Mouse (Mus musculus) embryonic facial prominence, embryonic 14.5 days (tissue): ENCODE measurements at regions not wholly inside any gene's neighbourhood (a gene's known extent, or its start where the extent isn't known, plus 50 kb on each side); places are given as distances from the start of the nearest gene placed in this dataset.

ENCODE experiments used
- ATAC-seq: fragments of 200-750 bp; cut with Nextera tagmentation; 2 replicates; pipeline ENCODE4 v1.8.0; 2017; ENCODE audit warnings: low read depth, moderate number of reproducible peaks, moderate TSS enrichment
- DNase-seq: peaks from one replicate; pipeline ENCODE4 v3.0.0-alpha.2; 2015; ENCODE audit warnings: low spot score
- H3K27ac ChIP-seq: fragments of 300-500 bp; sonication (generic); replicated peaks from 2 replicates; pipeline ENCODE4 v1.5.1; 2014; ENCODE audit warnings: low read depth, mild to moderate bottlenecking, low read length, moderate library complexity
- H3K27me3 ChIP-seq: fragments of 300-500 bp; sonication (generic); replicated peaks from 2 replicates; pipeline ENCODE4 v1.6.1; 2014; ENCODE audit warnings: low read length; ENCODE audit not compliant: control insufficient read depth, insufficient read depth
- H3K36me3 ChIP-seq: fragments of 300-500 bp; sonication (generic); 2 replicates; pipeline ENCODE4 v1.6.1; 2014; ENCODE audit warnings: low read length, mixed read lengths; ENCODE audit not compliant: control insufficient read depth, insufficient read depth
- H3K4me1 ChIP-seq: fragments of 300-500 bp; sonication (generic); 2 replicates; pipeline ENCODE4 v1.6.1; 2014; ENCODE audit warnings: antibody characterized with exemption, low read length; ENCODE audit not compliant: control insufficient read depth, insufficient read depth
- H3K4me2 ChIP-seq: fragments of 300-500 bp; sonication (generic); 2 replicates; pipeline ENCODE4 v1.6.1; 2014; ENCODE audit warnings: low read depth, mild to moderate bottlenecking, low read length, moderate library complexity, mixed read lengths
- H3K4me3 ChIP-seq: fragments of 300-500 bp; sonication (generic); 2 replicates; pipeline ENCODE4 v1.5.1; 2014; ENCODE audit warnings: low read depth, mild to moderate bottlenecking, low read length
- H3K9ac ChIP-seq: fragments of 300-500 bp; sonication (generic); 2 replicates; pipeline ENCODE4 v1.6.1; 2014; ENCODE audit warnings: low read depth, mild to moderate bottlenecking, low read length, moderate library complexity, mixed read lengths
- H3K9me3 ChIP-seq: fragments of 300-500 bp; sonication (generic); 2 replicates; pipeline ENCODE4 v1.6.1; 2016; ENCODE audit warnings: low read length; ENCODE audit not compliant: control insufficient read depth
- WGBS: fragments of 180-500 bp; shearing (Covaris S2); extraction: QIAGEN DNeasy Blood & Tissue Kit; methylation state at CpG from one replicate; pipeline ENCODE4 v1.1.7; 2014; 5-methylcytosine and 5-hydroxymethylcytosine counted together

DNA sequence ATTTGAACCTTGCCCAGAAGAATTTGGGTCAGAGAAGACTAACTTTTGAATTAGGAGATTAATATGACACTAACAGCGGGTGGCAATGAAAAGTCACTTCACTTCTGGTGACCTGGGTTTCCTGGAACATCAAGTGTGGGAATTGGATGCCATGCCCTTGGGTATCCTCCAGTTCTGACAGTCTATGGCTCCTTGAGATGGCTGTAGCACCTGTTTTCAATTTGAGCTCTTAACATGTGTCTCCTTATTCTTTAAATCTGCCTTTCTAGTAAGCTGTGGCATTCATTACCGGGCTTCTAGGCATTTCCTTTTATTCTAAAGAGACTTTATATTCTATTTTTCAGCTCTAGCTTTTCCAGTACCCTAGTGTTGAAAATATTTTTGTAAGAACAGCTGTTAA lies 164.9 kb upstream of the Gypa start:
- DNase-seq (no peak), ATAC-seq (no peak)
- Histone ChIP-seq H3K4me3 (no peak overlapping the region), H3K36me3 (no peaks in the 10 kb centered on the region), H3K4me1 (no peaks in the 10 kb centered on the region; the same call in 1 of the 2 replicates), H3K4me2 (no peak overlapping the region), H3K9ac (no peak overlapping the region), H3K27ac (no peak overlapping the region), H3K27me3 (no peaks in the 10 kb centered on the region), H3K9me3 (no peaks in the 10 kb centered on the region)
- 33% methylated on average over 2 of the region's 2 CpGs for WGBS

DNA sequence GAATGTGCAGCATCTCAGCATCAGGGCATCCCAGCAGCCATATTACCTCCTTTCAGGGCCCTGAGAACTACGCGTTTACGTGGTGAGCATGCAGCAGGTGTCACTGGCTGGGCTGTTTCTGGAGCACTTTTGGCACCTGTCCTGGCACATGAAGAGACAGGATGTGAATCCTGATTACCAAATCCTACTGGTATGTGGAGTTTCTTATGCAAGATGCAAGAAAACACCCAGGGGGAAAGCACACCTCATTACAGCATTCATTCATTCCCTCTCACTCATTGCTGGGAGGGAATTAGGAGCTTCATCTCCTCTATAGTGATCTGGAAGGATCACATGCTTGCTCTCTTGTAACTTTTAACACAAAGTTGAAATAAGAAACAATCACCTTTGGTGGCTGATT lies 167.7 kb upstream of the Gypa start:
- WGBS: 87% methylated on average over 3 of the region's 3 CpGs
- Histone ChIP-seq H3K36me3 (no peaks in the 10 kb centered on the region), H3K27me3 (0 out of 2 replicates have a peak, but pooled peaks cover 4% of the 10 kb centered on the region), H3K4me1 (no peaks in the 10 kb centered on the region; the same call in 1 of the 2 replicates), H3K9me3 (no peaks in the 10 kb centered on the region), H3K4me2 (no peak overlapping the region), H3K4me3 (no peak overlapping the region), H3K27ac (no peak overlapping the region), H3K9ac (no peak overlapping the region)
- ATAC-seq (no peak), DNase-seq (no peak)

DNA sequence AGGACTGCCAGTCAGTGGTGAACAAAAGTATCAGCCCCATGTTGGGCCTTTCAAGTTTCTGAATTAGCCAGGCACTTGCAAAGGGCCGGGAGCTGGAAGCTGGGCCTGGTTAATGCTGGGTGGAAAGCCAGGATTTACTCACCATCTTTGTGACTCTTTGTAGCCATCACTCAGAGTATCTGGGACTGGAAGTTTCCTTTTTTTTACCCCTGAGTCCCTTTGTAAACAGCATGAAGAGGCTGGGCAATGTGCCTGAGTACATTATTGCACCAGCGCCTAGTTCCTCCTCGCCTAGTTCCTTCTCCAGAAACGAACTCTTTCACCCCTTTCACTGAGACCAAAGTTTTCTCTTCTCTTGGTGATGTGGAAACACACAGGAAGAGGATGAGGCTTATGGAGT lies 168.4 kb upstream of the Gypa start:
- H3K4me1 ChIP-seq: no peaks in the 10 kb centered on the region; the same call in 1 of the 2 replicates
- H3K4me3 ChIP-seq: no peak overlapping the region
- 0 out of 2 replicates have a peak, but pooled peaks cover 4% of the 10 kb centered on the region for H3K27me3 ChIP-seq
- 70% methylated on average over 4 of the region's 4 CpGs for WGBS
- DNase-seq (no peak), ATAC-seq (no peak)
- H3K9me3 ChIP-seq: no peaks in the 10 kb centered on the region
- no peaks in the 10 kb centered on the region for H3K36me3 ChIP-seq
- H3K9ac ChIP-seq: no peak overlapping the region
- no peak overlapping the region for H3K4me2 ChIP-seq
- H3K27ac ChIP-seq: no peak overlapping the region

DNA sequence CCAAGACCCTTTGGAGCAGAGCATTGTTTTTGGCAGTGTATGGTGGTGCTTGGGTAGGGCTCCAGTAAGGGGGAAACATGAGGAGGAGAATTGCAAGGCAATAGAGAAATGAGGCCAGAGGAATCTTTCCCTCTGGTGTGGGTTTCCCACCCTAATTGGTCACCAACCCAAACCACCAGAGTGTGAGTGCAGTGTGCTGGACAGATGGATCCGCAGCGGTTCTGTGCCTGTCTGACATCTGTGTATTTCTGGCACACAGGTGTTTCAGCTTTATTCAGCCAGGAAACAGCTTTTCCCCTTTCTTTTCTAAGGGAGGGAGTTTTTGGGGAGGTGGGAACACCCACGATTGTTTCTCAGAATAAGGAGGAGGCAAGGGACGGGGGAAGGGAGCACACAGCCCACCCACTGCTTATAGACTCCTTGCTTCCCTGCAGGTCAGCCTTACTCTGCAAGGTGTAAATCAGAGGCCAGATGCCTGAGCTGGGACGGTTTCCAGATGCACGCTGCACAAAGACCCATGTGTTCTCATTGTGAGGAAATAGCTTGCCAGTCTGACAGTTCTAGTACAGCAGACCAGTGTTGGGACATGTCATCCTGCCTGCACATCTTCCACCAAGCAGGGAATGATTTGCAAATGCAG lies 175.2 kb upstream of the Gypa start:
- H3K27ac ChIP-seq: no peak overlapping the region
- peak; percentile 80 for ATAC-seq

DNA sequence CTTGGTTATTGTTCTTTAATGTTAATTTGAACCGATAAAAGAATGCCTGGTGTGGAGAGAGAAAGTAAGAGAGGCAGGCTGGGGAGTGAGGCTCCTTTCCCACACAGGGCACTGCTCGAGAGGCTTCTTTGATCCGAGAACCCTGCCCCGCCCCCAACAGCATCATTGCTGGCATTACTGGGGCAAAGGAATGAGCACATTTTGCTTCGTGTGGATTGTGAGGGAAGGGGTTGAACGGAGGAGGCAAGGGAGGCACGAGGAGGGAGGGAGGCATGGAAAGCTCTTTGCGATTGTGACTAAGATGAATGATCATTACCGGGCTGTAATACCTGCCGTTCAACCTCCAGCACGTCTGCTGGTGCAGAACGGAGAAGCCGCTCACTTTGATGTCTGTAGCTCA lies 178.2 kb upstream of the Gypa start:
- ATAC-seq: peak; percentile 59
- Histone ChIP-seq H3K9me3 (no peaks in the 10 kb centered on the region), H3K4me1 (peaks cover 22% of the 10 kb centered on the region), H3K9ac (peak overlapping the region; percentile 25; the same call in 1 of the 2 replicates), H3K4me2 (peak overlapping the region; percentile 52), H3K27ac (no peak overlapping the region; the same call in 1 of the 2 replicates), H3K36me3 (no peaks in the 10 kb centered on the region), H3K4me3 (peak overlapping the region; percentile 21), H3K27me3 (peaks cover 4% of the 10 kb centered on the region; the same call in 1 of the 2 replicates)
- WGBS: 1% methylated on average over 13 of the region's 13 CpGs
- peak; percentile 56 for DNase-seq

More for the DNA sequence above, 175.2 kb upstream of the Gypa start:
- 16% methylated on average over 6 of the region's 6 CpGs for WGBS
- Histone ChIP-seq H3K4me3 (no peak overlapping the region), H3K36me3 (no peaks in the 10 kb centered on the region), H3K4me2 (no peak overlapping the region), H3K9ac (no peak overlapping the region), H3K27me3 (0 out of 2 replicates have a peak, but pooled peaks cover 8% of the 10 kb centered on the region), H3K4me1 (peaks cover 22% of the 10 kb centered on the region), H3K9me3 (no peaks in the 10 kb centered on the region)
- DNase-seq: peak; percentile 46

DNA sequence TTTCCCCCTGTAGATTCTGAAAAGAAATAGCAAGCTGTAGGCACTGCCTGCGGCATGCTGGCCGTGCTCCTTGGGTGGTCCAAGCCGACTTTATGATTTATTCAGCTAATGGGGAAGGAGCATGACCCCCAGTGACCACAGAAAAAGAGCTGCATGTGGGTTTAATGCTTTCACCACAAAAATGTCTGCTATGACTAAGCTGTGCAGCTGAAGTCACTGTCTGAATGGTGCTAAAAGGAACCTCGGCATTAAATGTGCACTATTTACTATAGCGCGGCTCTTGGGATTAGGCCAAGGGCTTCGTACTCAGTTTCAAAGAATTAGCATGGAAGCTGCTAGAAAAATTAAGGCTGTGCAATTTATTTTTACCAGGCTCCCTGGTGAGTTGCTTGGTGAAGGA lies 178.8 kb upstream of the Gypa start:
- Histone ChIP-seq H3K36me3 (no peaks in the 10 kb centered on the region), H3K4me2 (peak overlapping the region; percentile 52), H3K27ac (no peak overlapping the region; the same call in 1 of the 2 replicates), H3K4me3 (peak overlapping the region; percentile 21), H3K9ac (peak overlapping the region; percentile 25; the same call in 1 of the 2 replicates), H3K9me3 (no peaks in the 10 kb centered on the region), H3K4me1 (peaks cover 22% of the 10 kb centered on the region), H3K27me3 (peaks cover 4% of the 10 kb centered on the region; the same call in 1 of the 2 replicates)
- 5% methylated on average over 7 of the region's 7 CpGs for WGBS
- peak; percentile 84 for ATAC-seq
- peak; percentile 89 for DNase-seq

DNA sequence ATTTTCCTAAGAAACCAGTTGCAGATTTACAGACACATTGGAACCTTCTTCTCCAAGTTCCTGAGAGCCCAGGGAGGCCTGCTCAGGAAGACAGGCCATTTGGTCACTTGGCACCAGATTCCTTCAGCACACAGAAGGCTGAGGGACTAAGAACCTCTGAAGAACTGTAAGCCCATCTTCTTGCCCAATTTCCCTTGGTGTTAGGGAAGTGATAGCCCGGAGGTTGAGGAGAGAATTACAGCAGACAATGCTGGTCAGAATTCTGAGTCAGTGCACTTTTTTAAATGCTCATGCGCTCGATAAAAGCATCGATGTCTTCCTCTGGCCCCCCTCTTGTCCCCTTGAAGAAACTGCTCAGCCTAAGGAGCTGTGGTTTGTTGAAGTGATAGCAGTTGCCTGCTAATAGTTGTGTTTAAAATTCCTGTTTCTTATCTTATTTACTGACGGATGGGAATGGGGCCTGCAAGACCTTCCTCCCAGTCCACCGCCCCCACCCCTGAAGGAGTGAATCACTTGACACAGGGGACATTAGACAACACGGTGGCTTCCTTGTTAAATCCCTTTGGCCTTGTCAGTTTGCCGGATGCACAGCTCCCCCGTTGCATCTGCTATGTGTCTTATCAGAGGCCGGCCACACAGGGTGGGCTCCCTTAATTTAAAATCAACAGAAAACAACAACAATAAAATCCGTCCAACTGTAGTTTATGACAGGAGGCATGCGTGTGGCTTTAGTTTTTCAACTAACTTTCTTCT lies 179.5 kb upstream of the Gypa start:
- H3K4me3 ChIP-seq: no peak overlapping the region
- H3K9ac ChIP-seq: no peak overlapping the region
- H3K9me3 ChIP-seq: no peaks in the 10 kb centered on the region
- H3K4me1 ChIP-seq: peaks cover 22% of the 10 kb centered on the region
- no peaks in the 10 kb centered on the region for H3K36me3 ChIP-seq
- ATAC-seq (no peak), DNase-seq (no peak)
- H3K27ac ChIP-seq: no peak overlapping the region
- peaks cover 4% of the 10 kb centered on the region; the same call in 1 of the 2 replicates for H3K27me3 ChIP-seq
- 49% methylated on average over 12 of the region's 12 CpGs for WGBS
- no peak overlapping the region for H3K4me2 ChIP-seq

DNA sequence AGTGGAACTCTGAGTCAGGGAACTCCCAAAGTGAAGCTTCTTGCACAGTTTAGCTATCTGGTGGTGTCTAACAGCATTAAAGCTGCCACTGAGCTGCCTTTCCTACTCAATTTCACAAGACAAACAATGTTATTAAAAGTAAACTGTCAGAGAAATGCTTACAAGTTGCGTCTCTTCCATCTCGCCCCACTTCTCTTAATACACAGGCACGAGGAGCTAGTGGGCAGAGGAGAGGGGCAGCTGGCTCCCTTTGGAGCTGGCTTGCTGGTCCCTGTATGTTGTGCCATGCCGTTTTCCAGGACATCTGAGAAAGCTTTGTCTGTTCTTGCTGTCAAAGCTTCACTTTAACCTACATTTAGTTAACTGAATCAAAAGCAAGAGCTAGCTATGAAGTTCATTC lies 185.8 kb upstream of the Gypa start:
- H3K27me3 ChIP-seq: no peaks in the 10 kb centered on the region
- H3K9me3 ChIP-seq: no peaks in the 10 kb centered on the region
- no peaks in the 10 kb centered on the region for H3K4me1 ChIP-seq
- no peak overlapping the region for H3K4me3 ChIP-seq
- 68% methylated on average over 4 of the region's 4 CpGs for WGBS
- no peak overlapping the region for H3K4me2 ChIP-seq
- H3K36me3 ChIP-seq: no peaks in the 10 kb centered on the region
- DNase-seq: no peak
- no peak for ATAC-seq
- H3K9ac ChIP-seq: no peak overlapping the region
- H3K27ac ChIP-seq: no peak overlapping the region
